Mouse (Mus musculus): ENCODE data around the gene Dusp3.

Gene Dusp3

DNA sequence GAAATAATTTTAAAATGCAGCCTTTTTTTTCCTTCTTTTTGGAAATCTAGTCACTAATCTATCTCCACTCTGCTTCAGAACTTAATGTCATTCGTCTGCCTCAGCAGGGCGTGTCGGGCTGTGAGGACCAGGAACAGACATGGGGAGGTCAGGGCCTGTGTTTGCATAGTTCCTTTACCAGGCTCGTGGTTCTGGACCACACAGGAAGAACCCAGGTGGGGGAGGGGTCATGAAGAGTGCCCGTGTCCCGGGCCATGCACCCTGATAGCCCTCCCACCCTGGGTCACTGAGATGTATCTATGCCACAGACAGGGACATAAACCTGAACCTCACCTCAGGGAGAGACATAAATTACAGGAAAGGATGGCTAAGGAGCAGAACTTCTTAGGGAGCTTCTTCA, 12.6 kb downstream of the Dusp3 start:
- no peak for DNase-seq

DNA sequence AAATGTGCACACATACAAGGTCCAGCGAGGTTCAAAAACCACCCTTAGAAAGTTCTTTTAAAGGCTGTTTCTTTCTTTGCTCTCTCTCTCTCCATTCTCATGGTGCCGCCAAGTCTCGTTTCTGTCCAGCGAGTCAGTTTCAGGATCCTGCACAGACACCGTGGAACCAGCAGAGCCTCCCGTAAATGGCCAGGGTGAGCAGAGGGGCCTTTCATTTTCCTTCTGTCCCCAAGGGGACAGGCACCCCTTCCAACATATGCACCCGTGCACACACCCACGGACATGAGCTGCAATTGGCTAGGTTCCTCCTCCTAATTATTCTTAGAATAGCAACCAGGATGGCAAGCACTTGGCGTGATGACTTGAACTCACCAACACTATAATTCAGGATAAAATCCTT, 13.3 kb downstream of the Dusp3 start:
- DNase-seq: no peak

DNA sequence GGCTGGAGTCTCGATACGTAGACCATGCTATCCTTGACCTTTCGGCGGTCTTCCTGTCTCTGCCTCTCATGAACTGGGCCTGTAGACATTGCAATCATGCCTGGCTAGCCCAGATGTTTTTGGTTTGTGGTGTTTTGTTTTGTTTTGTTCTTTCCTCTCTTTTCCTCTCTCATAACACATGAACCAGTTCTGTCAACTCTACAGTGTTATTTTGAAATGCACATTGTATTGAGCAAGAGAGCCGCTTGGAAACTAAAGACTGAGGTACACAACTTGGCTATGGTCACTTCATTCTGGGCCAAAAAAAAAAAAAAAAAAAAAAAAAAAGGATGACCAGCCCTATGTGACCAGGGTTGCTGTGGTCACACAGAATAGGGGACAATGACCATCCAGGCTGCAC, 14.2 kb downstream of the Dusp3 start:
- DNase-seq: no peak

DNA sequence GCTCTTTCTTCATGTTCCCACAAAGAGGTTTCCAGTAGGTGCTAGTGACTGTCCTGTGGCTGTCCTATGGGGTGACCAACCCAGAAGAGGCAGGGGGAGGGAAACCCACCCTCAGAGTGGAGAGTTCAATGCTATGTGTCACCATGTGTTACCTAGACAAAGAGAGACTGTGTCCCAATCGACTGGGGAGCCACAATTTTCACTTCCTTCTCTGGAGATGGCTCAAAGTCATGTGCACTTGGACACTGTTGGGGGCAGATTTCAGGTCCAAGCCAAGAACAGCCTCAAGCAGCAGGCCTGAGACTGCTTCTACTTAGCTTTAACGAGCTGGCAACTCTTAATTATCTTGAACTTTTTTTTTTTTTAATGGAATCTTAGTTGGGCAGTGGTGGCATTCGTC, 14.7 kb downstream of the Dusp3 start:
- no peak for DNase-seq

DNA sequence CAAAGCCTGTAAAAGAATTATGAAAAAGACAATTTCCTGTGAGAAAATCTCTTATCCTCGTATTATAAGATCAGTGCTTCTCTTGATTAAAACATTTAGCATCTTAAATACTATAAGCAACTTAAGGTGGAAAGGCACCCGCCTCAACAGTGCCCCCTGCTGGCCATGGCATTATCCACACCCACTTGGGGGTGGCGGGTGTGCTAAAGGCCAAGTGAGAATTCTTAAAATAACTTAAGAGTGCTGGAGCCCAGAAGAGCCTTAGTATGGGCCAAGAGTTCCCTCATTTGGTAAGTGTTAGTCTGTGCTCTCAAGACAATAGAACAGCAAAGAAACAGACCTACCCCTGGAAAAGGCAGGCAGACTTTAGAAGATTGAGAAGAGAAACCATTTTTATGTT, 15.4 kb downstream of the Dusp3 start:
- peak; percentile 44 to 65 for DNase-seq

DNA sequence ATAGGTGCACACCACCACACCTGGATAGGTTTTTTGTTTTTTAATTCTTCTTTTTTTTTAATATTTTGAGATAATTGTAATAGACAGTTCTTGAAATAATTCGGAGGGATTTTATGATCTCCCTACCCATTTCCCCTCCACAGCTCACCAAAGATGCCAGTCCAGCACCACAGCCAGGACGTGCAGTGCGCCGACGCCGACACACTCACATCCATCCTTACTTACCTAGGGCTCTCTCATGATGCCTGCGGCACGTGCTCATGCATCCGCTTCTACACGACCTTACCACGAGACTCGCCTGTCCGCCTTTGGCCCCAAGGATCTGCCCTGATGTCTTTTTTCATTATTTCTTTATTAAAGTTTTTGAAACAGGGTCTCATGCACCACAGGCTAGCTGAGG, 17.0 kb downstream of the Dusp3 start:
- no peak for DNase-seq

DNA sequence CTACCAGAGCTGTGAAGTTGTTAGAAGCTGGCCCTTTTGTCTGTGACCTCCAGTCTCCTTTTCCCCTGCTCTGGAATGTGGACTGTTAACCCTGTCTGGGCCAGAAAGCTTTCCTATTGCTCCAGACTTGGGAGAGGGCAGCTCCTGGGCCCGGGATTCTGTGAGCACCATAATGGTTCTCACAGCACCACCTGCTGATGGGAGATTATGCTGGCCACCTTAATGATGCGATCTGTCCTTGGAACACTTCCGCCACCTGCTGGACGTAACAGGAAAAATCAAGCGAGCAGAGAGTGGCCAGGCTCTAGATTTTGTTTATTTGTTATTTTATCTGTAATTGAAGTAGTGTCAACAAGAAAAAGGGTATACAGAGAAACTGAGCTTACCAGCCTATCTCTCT, 18.0 kb downstream of the Dusp3 start:
- peak; percentile 77 to 82 for DNase-seq

DNA sequence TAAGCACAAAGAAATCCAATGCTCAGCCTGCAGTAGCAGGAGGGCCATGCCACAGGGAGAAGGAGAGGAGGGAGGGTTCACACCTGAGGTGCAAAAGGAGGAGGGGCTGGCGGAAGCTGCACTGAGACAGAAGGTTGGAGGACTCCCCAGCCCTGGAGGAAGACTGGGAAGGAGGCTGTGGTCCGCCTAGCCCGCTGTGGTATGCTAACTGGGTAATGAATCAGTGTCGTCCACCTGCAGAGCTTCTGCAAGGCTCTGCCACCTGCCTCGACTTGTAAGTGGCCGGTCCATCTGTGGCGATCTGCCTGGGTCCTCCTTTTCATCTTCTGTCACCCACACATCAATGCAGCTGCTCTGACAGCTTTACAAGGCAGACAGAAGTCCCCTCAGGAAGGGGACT, 18.5 kb downstream of the Dusp3 start:
- DNase-seq: no peak

DNA sequence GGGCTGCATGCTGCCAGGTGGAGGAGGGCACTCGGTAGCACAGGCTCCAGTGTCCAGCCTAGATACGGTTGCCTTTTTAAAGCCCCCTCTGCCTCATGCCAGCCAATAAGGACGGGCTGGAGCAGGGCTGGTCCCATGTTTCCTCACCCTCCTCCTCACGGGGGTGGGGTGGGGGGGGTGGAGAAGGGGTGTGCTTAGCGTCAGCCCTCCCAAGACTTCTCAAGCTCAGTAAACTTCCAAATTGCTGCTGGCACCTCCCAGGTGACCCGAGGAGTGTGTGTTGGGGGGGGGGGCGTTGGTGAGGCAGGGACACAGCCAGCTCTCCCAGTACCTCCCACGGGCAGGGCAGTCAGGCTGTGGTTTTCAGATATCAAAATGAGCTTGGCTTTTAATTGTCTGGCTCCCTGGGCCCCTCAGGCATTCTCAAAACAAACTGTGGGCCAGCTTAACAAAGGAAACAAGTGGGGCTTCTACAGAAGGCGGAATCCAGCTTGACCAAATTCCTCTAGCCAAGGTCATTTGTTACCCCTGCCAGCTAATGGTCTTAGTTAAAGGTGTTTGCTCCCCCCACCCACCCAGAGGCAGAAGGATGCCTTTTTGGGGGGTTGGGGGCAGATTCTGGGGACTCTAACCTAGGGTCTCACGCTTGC, 19.7 kb downstream of the Dusp3 start, which contains the start of gene Sost:
Gene Sost, minus strand, starts transcription at position 51 of the 650 bp plus-strand sequence.
- DNase-seq: no peak

DNA sequence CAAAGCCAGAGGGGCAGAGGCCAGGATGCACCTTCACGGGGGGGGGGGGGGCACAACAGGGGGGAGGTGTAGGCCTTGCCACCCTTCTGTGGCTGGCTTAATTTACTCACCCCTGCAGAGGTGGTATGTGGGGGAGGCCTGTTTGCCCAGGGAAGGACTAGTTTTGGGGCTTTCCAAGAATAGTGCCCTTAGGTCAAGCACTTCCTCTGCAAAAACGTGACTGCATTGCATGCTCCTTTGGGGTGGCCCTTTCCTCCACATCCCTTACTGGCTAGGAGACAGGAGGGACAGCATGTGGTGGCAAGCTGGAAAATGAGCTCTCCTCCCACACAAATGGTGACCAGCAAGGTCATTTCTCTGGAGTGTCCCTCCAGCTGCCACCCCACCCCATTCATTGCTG, 21.3 kb downstream of the Dusp3 start:
- no peak for DNase-seq

DNA sequence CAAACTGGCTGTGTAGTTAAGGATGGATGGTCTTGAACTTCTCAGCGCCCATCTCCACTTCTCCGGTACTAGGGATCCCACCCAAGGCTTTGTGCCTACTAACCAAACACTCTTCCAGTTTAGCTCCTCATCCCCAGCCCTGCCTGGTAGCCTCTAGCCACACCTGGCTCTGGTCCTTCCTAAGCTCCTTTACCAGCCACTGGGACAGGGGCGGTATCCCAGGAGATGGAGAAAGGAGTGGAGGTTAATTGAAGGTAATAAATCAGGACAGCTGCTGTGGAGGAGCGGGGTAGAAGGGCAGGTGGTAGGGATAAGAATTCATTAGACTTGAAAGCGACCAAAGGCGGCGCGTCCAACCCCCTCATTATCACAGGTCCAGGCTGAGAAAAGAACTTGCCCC, 22.2 kb downstream of the Dusp3 start:
- DNase-seq: no peak

DNA sequence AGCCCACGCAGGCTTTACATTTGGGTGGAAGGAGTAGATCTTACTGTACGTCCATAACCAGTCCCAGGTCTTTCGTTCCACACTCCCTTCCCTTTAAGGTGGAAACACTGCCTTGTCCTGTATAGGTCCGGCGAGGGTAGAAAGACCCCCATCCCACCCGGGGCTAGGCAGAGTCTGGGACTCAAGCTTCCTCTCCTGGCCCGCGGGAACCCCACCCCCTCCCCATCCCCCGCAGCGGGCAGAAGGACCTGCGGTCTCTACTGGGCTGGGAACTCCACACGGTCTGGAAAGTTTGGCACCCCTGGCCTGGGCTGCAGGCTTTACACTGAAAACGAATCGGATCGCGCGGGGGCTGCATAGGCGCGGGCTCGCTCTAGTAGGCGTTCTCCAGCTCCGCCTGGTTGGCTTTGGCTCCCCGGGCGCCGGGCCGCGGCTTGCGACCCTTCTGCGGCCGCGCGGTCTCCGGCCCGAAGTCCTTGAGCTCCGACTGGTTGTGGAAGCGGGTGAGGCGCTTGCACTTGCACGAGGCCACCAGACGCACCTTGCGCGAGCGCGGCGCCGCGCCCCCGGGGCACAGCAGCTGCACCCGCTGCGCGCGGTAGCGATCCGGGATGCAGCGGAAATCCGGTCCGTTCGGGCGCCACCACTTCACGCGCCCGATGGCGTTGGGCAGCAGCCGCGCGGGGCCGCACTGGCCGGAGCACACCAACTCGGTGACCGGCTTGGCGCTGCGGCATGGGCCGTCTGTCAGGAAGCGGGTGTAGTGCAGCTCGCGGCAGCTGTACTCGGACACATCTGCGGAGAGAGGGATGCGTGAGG, 23.1 kb downstream of the Dusp3 start:
- DNase-seq: no peak

DNA sequence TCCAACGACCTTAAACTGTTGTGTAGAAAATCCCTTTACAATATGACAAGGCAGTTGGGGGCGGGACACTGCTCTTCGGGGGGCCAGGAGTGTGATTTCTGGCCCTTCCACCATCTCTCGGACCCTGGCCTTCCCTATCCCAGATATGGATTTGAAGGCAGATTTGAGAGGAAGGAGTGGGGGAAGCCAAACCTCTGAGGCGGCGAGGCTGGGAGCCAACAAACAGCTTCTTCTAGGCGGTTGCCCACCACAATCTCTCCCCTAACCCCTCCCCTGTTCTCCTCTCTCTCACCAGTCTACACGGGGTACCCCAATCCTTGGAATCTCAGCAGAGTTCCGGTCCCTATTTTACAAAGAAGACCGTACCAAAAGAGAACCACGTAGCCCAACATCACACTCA, 23.8 kb downstream of the Dusp3 start:
- DNase-seq: no peak

DNA sequence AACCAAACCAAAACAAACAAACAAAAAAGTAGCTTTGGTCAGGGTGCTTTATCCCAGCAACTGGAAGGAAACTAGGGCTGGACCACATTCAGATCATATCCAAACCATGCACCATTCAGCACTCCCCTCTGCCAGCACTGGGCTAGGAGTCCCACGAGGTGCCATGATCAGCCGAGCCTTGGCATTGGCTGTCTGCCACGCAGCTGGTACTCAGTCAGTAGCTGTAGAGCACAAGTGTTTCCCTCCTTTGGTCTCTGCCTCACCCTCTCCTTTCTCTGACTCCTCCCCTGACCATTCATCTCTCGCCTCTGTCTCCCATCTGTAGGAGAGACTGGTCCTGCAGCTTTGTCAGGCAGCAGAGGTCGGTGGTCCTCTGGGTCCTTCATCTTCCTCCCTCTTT, 29.3 kb downstream of the Dusp3 start:
- no peak for DNase-seq

DNA sequence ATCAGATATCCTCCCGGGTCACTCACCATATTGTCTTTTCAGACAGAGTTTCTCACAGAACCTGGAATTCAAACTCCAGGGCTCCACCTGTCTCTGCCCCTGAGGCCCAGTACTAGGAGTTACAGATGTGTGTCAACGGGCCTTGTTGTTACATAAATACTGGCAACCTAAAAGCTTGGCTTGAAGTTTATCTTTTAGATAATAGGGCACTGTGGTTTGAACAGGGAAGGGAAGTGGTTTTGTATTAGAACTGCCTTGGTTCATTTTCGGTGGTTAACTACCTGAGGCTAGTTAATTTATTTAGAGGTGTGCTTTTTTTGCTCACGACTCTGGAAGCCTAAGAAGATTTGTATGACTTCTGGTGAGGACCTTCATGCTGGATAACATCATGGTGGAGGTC, 33.4 kb downstream of the Dusp3 start:
- DNase-seq: no peak

DNA sequence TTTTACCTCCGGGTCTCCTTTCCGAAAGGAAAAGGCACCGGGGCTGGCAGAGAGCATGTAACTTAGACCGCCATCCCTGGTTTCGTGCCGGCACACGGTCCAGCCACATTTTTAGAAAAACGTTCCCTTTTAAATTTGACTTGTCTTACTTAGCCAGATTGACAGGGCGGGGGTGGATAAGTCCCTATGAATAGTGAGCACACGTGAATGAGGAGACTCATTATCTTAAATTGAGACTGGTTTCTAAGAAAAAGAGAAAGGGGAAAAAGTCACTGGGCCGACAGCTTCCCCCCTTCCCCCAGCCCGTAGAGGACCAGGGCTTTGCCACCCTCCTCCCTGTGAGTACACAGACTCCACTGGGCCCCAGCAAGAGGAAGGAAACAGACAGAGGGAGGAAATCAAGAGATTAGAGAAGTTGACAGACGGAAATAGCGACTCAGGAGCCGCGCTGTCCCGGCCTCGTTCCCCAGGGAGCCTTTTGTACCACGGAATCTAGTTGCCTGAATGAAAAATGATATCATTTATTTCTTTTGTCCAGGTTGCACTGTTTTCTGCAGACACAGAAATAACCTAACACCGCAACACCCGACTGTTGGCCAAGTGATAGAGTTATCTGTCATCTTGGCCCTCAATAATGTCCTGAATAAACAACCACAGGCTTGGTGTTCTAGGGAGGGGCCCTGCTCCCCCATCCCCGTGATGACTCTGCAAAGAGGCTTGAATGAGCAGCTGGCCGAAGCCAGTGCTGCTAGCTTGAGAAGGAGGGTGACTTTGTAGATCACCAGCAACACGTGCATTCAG, 34.1 kb downstream of the Dusp3 start:
- DNase-seq: peak; percentile 55 to 66

DNA sequence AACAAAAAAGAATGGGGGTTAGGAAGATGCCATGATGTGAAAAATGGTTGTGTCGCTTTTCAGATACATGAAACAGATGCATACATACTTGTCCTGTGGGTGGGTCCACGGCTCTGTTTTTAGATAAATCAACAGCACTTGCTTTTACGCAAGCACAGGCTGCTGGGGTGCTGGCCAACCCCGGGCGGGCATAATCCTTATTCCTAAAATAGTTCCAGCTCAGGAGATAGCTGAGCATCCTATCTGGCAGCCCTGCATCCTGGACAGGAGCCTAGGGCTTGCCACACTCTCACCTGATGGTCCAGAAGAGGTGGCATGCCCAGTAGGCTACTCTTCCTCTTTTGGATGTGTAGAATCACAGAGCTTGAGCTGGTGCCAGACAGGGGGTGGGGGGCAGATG, 36.8 kb downstream of the Dusp3 start:
- DNase-seq: no peak

DNA sequence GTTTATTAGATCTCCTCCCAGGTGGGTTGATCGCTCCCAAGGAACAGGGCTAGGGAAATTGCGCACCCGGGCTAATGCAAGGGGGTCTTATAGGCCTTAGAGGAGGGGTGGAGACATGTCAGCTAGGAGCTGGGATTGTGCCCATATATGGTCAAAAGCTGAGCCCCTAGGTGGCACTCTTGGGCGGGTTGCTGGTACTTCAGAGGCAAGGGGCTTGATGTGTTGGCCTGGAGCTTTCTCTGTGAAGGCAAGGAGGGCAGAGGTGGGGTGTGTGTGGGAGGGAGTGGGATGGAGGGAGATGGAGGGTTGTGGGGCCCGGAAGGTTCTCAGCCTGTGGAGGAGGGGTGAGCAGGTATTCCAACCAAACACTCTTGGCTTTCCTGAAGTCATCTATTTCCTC, 40.3 kb downstream of the Dusp3 start:
- DNase-seq: no peak

DNA sequence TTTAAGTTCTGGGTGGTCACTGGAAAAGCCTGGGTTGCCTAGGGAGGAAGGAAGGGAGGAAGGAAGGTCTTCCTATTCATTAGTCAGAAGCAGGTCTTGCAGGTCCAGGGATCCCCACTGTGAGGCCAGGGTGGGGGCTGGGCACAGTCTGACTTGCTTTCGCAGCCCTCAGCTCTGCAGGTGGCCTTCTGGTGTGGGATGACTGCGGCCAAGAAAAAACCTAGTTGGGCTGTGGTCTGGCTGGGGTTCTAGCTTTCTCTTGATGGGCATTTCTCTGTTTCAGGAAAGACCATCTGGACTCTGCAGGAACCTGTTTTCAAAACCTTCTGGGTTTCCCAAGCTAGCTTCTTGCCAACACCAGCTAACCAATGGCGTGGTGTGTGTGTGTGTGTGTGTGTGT, 43.8 kb downstream of the Dusp3 start:
- no peak for DNase-seq

DNA sequence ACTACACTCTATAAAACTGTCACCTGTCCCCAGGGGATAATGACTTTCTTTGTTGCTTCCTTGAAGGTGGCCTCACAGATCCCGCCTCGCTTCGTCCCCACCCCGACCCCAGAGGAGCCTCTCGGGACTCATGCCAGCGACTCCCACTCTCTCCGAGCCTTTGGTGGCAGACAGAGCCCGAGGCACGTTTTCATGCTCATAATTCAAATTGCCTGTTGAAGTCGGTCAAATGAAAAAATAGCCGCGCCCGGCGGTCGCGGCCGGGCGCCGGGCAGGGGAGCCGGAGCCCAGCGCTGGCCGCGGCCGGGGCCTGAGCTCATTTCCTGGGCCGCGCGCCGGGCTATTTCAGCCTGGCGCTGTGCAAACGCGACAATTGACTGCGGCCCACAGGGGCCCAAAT, 49.7 kb downstream of the Dusp3 start:
- DNase-seq: no peak

DNA sequence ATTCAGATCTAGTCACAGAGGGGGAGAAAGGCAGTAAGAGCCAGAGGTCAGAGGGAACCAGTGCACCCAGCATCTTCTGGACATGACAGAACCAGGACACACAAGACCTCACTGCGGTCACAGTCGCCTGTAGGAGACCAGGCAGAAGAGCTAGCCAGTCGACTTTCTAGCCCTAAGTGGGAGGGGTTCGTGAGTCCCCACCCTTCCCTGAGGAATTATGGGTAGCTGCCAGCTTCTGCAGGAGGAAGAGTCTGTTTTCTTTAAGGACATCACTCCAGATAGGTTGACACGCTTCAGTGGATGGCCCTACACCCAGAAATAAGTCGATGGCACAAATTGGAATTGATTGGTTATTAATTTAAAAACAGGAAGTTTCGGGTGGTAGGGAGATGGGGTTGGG, 50.4 kb downstream of the Dusp3 start:
- peak in 1 of 2 experiments; percentile 30 for DNase-seq

DNA sequence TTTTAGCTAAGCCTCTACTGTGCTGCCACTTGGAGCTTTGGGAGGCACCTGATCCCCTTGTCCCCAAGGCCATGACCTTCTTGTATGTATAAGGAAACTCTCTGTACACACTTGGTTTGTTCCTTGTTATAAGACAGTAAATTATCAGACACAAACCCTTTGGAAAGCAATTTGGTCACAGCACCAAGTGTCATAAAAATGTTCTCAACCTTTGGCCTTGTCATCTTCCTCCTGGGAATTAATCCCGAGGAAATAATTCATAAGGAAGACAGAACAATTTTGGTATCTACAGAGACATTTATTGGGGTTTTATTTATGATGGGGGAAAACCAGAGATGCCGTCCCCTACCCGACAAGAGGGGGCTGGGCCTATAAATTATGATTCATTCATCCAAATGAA, 51.1 kb downstream of the Dusp3 start:
- DNase-seq: no peak

DNA sequence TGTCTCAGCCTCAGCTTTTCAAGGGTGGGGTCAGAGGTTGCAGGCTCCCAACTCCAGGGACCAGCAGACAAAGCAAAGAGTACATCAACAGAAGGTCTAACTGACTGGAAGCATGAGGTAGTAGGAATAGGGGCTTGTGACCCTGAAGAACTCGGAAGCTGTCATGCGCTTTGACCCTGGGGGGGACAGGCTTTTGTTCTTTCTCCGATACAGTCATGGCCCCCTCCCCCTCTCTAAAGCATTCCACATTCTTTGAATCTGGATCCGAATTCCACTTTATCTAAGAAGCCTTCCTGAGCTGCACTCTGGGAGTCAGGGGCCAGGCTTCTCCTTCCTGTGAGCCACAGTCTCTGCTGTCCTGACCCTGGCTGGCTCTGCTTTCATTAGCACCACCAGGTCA, 54.8 kb downstream of the Dusp3 start:
- no peak for DNase-seq

Measured in lung, adult 18-20 months (tissue).